ENCODE assay signal across 8 mouse cellular contexts in the genomic region with DNA sequence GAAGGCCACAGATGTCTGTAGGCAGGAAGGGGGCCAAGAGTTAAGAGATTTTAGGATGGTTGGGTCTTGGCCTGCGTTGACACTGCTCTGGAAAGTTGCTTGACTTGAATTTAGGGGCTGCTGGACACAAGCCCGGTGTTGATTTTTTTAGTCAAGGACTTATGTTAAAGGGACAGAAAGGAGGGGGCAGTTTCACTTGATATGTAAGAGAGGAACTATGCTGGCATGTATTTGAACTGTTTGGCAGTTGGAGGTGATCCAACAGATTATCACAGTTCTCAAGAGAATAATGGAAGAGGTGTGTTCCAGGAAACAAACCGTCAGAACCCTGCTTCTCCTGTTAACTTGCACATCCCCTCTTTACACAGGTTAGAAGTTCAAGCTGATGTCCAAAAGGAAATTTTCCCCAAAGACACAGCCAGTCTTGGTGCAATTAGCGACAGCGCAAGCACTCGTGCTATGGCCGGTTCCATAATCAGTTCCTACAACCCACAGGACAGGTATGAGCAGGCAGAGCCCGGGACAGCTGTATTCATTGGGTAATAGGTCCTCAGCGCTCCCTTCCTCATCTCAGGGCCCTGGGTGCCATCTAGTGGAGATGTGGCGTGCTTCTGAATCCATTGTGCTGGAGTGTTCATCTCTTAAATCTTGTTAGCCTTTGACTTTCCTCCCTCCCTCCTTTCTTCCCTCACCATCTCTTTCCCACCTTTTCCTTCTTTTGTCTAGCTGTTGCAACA. TPM values are rescaled to one million over a fixed set of nuclear protein-coding genes. Genes with fewer than 3 reads are reported as not detected.
DNase-seq lines count a peak whose midpoint lies in the region; ATAC-seq and TF ChIP-seq lines count a peak whose summit lies in the region.

No protein-coding gene starts in this region.

- no peaks in the 10 kb centered on the region for H3K79me2 ChIP-seq in CH12.LX (replicated peaks; ENCODE audit: control insufficient read depth, extremely low read depth, insufficient read depth, poor library complexity, severe bottlenecking)

- no peak for TF ChIP-seq POLR2A in CH12.LX (IDR thresholded peaks at IDR 0.05; ENCODE audit: low read depth, low read length)
- no peak for TF ChIP-seq POLR2A in bone marrow macrophage, adult 2 months (IDR thresholded peaks at IDR 0.05; ENCODE audit: borderline replicate concordance, low read depth, low read length)
- TF ChIP-seq POLR2A in lung, adult 2 months (IDR thresholded peaks at IDR 0.05; ENCODE audit: borderline replicate concordance, extremely low read depth, low read depth, low read length): no peak

- in situ Hi-C loops in CH12.LX (cut with MboI; ENCODE audit: low pct_ligation_motif_present, low pct_unique_long_range_greater_than_20kb, low sequenced_read_pairs): loop anchor here (10.0 kb wide), 1 partner anchor 368 kb away; no protein-coding TSS in a partner anchor

- no peak for TF ChIP-seq EP300 in CH12.LX (IDR thresholded peaks at IDR 0.05; ENCODE audit: low read length)

- WGBS in heart, embryonic 16.5 days: 41% methylated on average over 10 of the region's 10 CpGs
- 41% methylated on average over 10 of the region's 10 CpGs for WGBS in lung, adult 2 months

- H3K27me3 ChIP-seq in CH12.LX (replicated peaks): no peaks in the 10 kb centered on the region
- no peaks in the 10 kb centered on the region; the same call in 1 of the 2 replicates for H3K27me3 ChIP-seq in heart, embryonic 16.5 days (ENCODE audit: control insufficient read depth, insufficient read depth, low read length)

- no peak overlapping the region for H3K27ac ChIP-seq in CH12.LX (ENCODE audit: insufficient read depth, low read depth)
- H3K27ac ChIP-seq in bone marrow macrophage, adult 2 months (ENCODE audit: insufficient read depth, low read depth, low read length): peak overlapping the region; percentile 38
- 0 out of 2 replicates have a peak overlapping the region, but pooled peaks have one; percentile 9 for H3K27ac ChIP-seq in heart, embryonic 16.5 days (ENCODE audit: low read length)

- peak; percentile 79 for DNase-seq in CH12.LX (ENCODE audit: extremely low read depth)
- peak; percentile 76 to 84 for DNase-seq in kidney, postnatal 36 days
- DNase-seq in lung, adult 2 months: peak; percentile 55
- peak; percentile 21 for DNase-seq in ovary, postnatal 10 days (ENCODE audit: low spot score)
- DNase-seq in thymus, postnatal 14 days: peak; percentile 69

- ATAC-seq in erythroblast, adult 5-6 weeks (replicated peaks; ENCODE audit: low FRiP score, poor library complexity, severe bottlenecking): peak; percentile 56
- peak; percentile 77 for ATAC-seq in heart, embryonic 16.5 days (replicated peaks; ENCODE audit: extremely low read depth, insufficient read depth, low FRiP score)

- H3K36me3 ChIP-seq in CH12.LX (replicated peaks in 1 of 2; ENCODE audit: control insufficient read depth in 1 of 2, insufficient read depth in 1 of 2, low read length in 1 of 2): peaks cover 46 to 92% of the 10 kb centered on the region in 2 experiments
- H3K36me3 ChIP-seq in heart, embryonic 16.5 days (ENCODE audit: control insufficient read depth, insufficient read depth): peaks cover 37% of the 10 kb centered on the region

- no peak overlapping the region for H3K9ac ChIP-seq in CH12.LX (ENCODE audit: insufficient read depth, low read depth)
- H3K9ac ChIP-seq in heart, embryonic 16.5 days (ENCODE audit: low read length): no peak overlapping the region

- no peaks in the 10 kb centered on the region for H3K9me3 ChIP-seq in CH12.LX (replicated peaks; ENCODE audit: low read length)
- H3K9me3 ChIP-seq in heart, embryonic 16.5 days (replicated peaks; ENCODE audit: control insufficient read depth, low read length): no peaks in the 10 kb centered on the region

- H3K4me3 ChIP-seq in CH12.LX (replicated peaks in 1 of 3; ENCODE audit: low read depth in 2 of 3, low read length in 2 of 3, poor library complexity in 1 of 3): no peak overlapping the region
- no peak overlapping the region for H3K4me3 ChIP-seq in bone marrow macrophage, adult 2 months (ENCODE audit: insufficient read depth, low read length)
- no peak overlapping the region for H3K4me3 ChIP-seq in heart, embryonic 16.5 days (ENCODE audit: low read length)
- no peak overlapping the region for H3K4me3 ChIP-seq in lung, adult 2 months (replicated peaks; ENCODE audit: extremely low read depth, low read depth, low read length)

- peak; percentile 44 to 92; a peak in 3 of 4 replicates for TF ChIP-seq CTCF in CH12.LX (conservative IDR thresholded peaks at IDR 0.05 in 1 of 2, IDR thresholded peaks at IDR 0.05 in 1 of 2; ENCODE audit: low read depth in 2 of 2, low read length in 2 of 2)
- TF ChIP-seq CTCF in bone marrow macrophage, adult 2 months (IDR thresholded peaks at IDR 0.05; ENCODE audit: low read depth, low read length): peak; percentile 83
- peak; percentile 89 for TF ChIP-seq CTCF in lung, adult 2 months (IDR thresholded peaks at IDR 0.05; ENCODE audit: insufficient read depth, low read length)

- H3K4me1 ChIP-seq in CH12.LX (ENCODE audit: control insufficient read depth in 1 of 2, insufficient read depth in 2 of 2): peaks cover 0 to 9% of the 10 kb centered on the region in 2 experiments; a peak in 1 of 4 replicates
- H3K4me1 ChIP-seq in bone marrow macrophage, adult 2 months (ENCODE audit: control insufficient read depth, insufficient read depth, low read length): peaks cover 17% of the 10 kb centered on the region
- H3K4me1 ChIP-seq in heart, embryonic 16.5 days (ENCODE audit: control insufficient read depth, insufficient read depth, low read length): no peaks in the 10 kb centered on the region; the same call in 1 of the 2 replicates
- no peaks in the 10 kb centered on the region for H3K4me1 ChIP-seq in lung, adult 2 months (ENCODE audit: control insufficient read depth, insufficient read depth, low read length)

- dilution Hi-C loops in CH12.LX (cut with MboI; ENCODE audit: extremely low pct_ligation_motif_present, extremely low pct_unique_long_range_greater_than_20kb, low sequenced_read_pairs): no loop called here

- TF ChIP-seq RAD21 in CH12.LX (IDR thresholded peaks at IDR 0.05; ENCODE audit: low read depth, low read length): peak; percentile 94

- H3K4me2 ChIP-seq in CH12.LX (ENCODE audit: insufficient read depth, low read depth, poor library complexity, severe bottlenecking): no peak overlapping the region
- H3K4me2 ChIP-seq in heart, embryonic 16.5 days (ENCODE audit: low read depth, low read length): no peak overlapping the region

TF ChIP-seq in CH12.LX, 34 proteins besides CTCF, POLR2A, EP300 and RAD21:
- TF ChIP-seq ZC3H11A (IDR thresholded peaks at IDR 0.05; ENCODE audit: low read depth, low read length) (peak; percentile 75; the same call in 1 of the 2 replicates), SIN3A (IDR thresholded peaks at IDR 0.05; ENCODE audit: low read length) (no peak), SMC3 (IDR thresholded peaks at IDR 0.05; ENCODE audit: low read depth, low read length) (peak; percentile 96)

RNA-seq across cellular contexts. Expression of gene Tmem54, which starts 22.8 kb away (rescaled TPM):
- total RNA-seq in CH12.LX (2012; rRNA removed): not detected in 2 replicates
- total RNA-seq in CH12.LX (2014; rRNA removed): not detected in 2 replicates
- polyA plus RNA-seq in CH12.LX (2012; ENCODE audit: insufficient read length, low read depth): not detected in 2 replicates
- polyA plus RNA-seq in bone marrow macrophage, adult 2 months (2012; ENCODE audit: insufficient read depth, insufficient read length, missing spikeins): not detected in 2 replicates
- total RNA-seq in erythroblast, adult 5-6 weeks (2015; ENCODE audit: low replicate concordance): not detected in 2 replicates
- not detected in 2 replicates for total RNA-seq in erythroblast, adult 5-6 weeks (2017; ENCODE audit: low replicate concordance)
- polyA plus RNA-seq in heart, embryonic 16.5 days (2015; fragmentation: Nextera tagmentation; extraction: Ambion mirVana): 0.96 and 1.7 TPM in 2 replicates
- 5.8 and 39.0 TPM in 2 replicates for polyA plus RNA-seq in lung, adult 2 months (2012; rRNA removed)

RNA-seq across cellular contexts. Expression of gene Rnf19b, which starts 24.5 kb away (rescaled TPM):
- total RNA-seq in CH12.LX (2012; rRNA removed) (65.3 and 75.3 TPM in 2 replicates), CH12.LX (2014; rRNA removed) (104 and 111 TPM in 2 replicates)
- polyA plus RNA-seq in CH12.LX (2012; ENCODE audit: insufficient read length, low read depth): 98.3 and 102 TPM in 2 replicates
- 91.7 and 94.9 TPM in 2 replicates for polyA plus RNA-seq in bone marrow macrophage, adult 2 months (2012; ENCODE audit: insufficient read depth, insufficient read length, missing spikeins)
- total RNA-seq in erythroblast, adult 5-6 weeks (2015; ENCODE audit: low replicate concordance): 9.6 and 12.5 TPM in 2 replicates
- total RNA-seq in erythroblast, adult 5-6 weeks (2017; ENCODE audit: low replicate concordance): 19.2 and 30.5 TPM in 2 replicates
- polyA plus RNA-seq in heart, embryonic 16.5 days (2015; fragmentation: Nextera tagmentation; extraction: Ambion mirVana): 4.9 and 6.4 TPM in 2 replicates
- 51.1 and 70.7 TPM in 2 replicates for polyA plus RNA-seq in lung, adult 2 months (2012; rRNA removed)

RNA-seq across cellular contexts. Expression of gene Hpca, which starts 39.3 kb away (rescaled TPM):
- 28.5 and 31.6 TPM in 2 replicates for total RNA-seq in CH12.LX (2012; rRNA removed)
- total RNA-seq in CH12.LX (2014; rRNA removed): 1.0 and 1.3 TPM in 2 replicates
- polyA plus RNA-seq in CH12.LX (2012; ENCODE audit: insufficient read length, low read depth): 2.9 and 3.6 TPM in 2 replicates
- polyA plus RNA-seq in bone marrow macrophage, adult 2 months (2012; ENCODE audit: insufficient read depth, insufficient read length, missing spikeins): not detected in 2 replicates
- not detected in 2 replicates for total RNA-seq in erythroblast, adult 5-6 weeks (2015; ENCODE audit: low replicate concordance)
- not detected in 2 replicates for total RNA-seq in erythroblast, adult 5-6 weeks (2017; ENCODE audit: low replicate concordance)
- polyA plus RNA-seq in heart, embryonic 16.5 days (2015; fragmentation: Nextera tagmentation; extraction: Ambion mirVana): 0.60 and 0.88 TPM in 2 replicates
- polyA plus RNA-seq in lung, adult 2 months (2012; rRNA removed): 0.23 TPM in 1 of 2 replicates, not detected in the other

RNA-seq across cellular contexts. Expression of gene Fndc5, which starts 54.3 kb away (rescaled TPM):
- total RNA-seq in CH12.LX (2012; rRNA removed) (0.17 and 0.21 TPM in 2 replicates), CH12.LX (2014; rRNA removed) (0.08 TPM in 1 of 2 replicates, not detected in the other)
- 0.26 and 0.33 TPM in 2 replicates for polyA plus RNA-seq in CH12.LX (2012; ENCODE audit: insufficient read length, low read depth)
- polyA plus RNA-seq in bone marrow macrophage, adult 2 months (2012; ENCODE audit: insufficient read depth, insufficient read length, missing spikeins): not detected in 2 replicates
- total RNA-seq in erythroblast, adult 5-6 weeks (2015; ENCODE audit: low replicate concordance): not detected in 2 replicates
- not detected in 2 replicates for total RNA-seq in erythroblast, adult 5-6 weeks (2017; ENCODE audit: low replicate concordance)
- polyA plus RNA-seq in heart, embryonic 16.5 days (2015; fragmentation: Nextera tagmentation; extraction: Ambion mirVana): 9.2 and 10.9 TPM in 2 replicates
- polyA plus RNA-seq in lung, adult 2 months (2012; rRNA removed): 4.5 and 5.5 TPM in 2 replicates

Comparison
In these comparisons a context has a peak if more than half of its experiments do, and no peak if none do; other contexts are left out.
1. DNase-seq: peak in every context shown above with its lines; median percentile 80 in kidney, postnatal 36 days; 79 in CH12.LX; 69 in thymus, postnatal 14 days; 55 in lung, adult 2 months; 21 in ovary, postnatal 10 days.